Mouse (Mus musculus) heart, adult 11 months (tissue): ENCODE measurements around the gene Tmem98.

ENCODE experiments used
- DNase-seq: peaks from one replicate; pipeline ENCODE4 v3.0.0; 2022

The Tmem98 gene

GRCm38 (mm10) chr11:80809993-80810821 lies at the start of gene Tmem98:
Tmem98 (plus strand) TSS chr11:80810175.
- peak; percentile 96 for DNase-seq

- DNase-seq, result peak; percentile 44
Measured at GRCm38 (mm10) chr11:80761285-80761974, 48.5 kb upstream of the Tmem98 start.

DNA sequence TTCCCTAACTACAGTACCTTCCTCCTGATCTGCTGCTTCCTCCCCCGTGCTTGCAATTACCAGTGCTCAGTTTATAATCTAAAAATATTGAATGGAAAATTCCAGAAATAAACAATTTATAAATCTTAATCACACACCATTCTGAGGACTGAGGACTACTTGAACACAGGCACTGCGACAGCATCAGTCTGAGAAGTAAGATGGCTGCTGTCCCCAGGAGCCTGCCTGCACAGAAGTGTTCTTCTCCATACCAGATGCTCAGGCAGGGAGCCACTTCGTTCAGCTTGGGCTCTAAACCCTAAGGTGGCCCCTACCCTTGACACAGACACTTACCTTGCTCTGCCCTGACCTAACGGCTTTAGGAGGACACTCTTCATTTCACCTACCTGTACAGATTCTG lies 47.9 kb upstream of the Tmem98 start:
- peak; percentile 69 for DNase-seq

DNA sequence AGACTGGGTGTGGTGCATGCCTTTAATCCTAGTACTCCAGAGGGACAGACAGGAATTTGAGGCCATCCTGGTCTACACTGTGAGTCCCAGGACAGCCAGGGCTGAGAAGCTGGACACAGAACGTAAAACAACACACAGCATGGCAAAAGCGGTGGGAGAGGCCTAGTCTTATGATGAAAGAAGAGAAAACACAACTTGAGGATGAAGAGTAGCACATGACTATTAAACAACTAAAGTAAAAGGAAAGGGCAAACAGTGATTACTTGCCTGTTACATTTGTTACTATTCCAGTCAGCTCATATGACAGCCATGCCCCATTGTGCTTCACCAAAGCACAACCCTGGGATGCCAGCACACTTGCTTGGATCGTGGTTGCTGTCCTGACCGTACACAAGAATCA lies 43.9 kb upstream of the Tmem98 start:
- no peak for DNase-seq

DNA sequence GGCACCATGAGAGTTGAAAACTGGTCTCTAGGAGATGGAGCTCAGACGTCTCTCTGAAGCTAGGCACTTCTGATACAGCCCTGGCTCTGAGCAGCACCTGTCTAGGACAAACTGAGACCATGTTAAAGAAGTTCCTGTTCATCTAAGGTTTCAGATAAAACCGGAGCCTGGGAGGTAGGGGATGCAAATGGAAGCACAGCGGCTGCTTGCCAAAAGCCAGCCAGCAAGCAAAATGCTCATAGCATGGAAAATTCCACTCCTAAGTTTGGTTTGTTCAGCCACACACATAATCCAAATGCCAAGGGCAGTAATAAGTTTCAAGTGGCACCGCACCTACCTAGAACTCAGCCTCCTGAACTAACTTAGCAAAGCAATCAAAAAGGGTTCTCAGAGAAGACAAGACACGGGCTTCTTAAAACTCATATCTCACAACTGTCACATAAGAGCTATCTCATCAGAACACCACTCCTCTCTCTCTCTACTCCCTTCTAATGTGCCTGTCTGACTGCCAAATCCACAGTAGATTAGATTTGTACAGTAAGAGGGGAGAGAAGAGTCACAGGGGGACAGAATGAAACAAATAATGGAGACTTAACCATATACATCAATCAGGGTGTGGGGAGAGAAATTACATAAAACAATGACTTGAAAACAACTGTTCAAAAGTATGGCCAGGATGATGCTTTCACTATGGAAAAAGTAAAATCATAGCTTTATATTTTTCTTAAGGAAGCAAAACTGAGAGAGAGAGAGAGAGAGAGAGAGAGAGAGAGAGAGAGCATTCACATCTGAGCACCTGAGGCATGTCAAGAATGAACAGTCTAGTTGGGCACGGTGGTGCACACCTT lies 43.3 kb upstream of the Tmem98 start:
- no peak for DNase-seq

DNA sequence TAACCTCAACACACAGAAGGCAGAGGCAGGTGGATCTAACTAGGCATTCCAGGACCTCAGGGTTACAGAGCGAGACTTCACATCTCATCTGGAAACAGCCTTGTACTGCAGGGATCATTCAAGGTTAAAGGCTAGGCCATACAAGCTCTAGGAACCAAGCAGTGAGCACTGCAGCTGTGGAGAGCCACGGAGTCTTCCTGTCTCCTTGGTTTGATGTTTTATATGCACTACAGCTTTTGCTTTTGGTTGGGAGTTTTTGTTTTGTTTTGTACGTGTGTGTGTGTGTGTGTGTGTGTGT lies 42.7 kb upstream of the Tmem98 start:
- no peak for DNase-seq

DNA sequence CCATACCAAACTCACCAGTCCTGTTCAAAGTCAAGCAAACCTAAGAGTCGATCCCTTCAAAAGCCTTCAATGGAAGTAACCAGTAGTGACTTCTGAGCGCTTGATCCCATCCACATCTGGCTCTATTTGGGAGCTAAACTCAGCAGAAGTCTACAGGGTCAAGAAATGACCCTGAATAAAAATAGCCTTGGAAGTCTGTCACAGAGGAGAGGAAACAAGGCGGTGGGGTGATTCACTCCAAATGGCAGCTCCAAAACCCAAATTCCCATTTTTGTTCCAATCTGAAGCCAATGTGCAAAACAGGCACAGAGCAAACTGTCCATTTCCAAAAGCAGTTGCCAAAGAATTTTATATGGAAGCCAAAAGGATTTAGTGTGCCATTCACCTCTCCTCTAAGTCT lies 38.8 kb upstream of the Tmem98 start:
- no peak for DNase-seq

DNA sequence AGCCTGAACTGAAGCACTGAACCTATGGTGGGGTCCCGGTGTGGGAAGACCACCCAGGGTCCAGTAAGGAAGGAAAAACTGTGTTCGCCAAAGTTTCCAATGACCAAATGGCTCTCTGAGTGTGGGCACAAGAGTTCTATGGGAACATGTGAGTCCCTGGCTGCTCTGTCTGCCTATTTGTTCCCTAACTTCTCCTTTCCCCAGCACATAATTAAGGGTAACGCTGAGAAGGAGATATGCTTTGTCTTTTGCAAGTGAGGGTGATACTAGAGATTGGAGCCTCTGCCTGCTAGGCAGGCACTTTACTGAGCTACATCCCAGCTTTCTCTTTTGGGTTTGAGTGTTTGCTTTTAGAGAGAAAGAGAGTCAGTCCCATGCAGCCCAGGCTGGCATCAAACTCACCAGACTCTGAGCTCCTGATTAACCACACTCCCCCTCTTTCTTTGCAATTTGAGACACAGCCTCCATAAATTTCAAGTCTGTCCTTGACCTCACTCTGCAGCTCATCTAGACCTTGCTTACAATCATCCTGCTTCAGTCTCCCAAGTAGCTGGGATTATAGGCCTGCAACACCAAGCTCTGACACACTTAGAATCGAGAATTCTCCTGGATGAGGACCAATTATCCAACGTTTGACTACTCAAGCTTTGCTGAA lies 38.3 kb upstream of the Tmem98 start:
- DNase-seq, result no peak

GRCm38 (mm10) chr11:80772595-80773210 lies 37.3 kb upstream of the Tmem98 start:
- no peak for DNase-seq

DNA sequence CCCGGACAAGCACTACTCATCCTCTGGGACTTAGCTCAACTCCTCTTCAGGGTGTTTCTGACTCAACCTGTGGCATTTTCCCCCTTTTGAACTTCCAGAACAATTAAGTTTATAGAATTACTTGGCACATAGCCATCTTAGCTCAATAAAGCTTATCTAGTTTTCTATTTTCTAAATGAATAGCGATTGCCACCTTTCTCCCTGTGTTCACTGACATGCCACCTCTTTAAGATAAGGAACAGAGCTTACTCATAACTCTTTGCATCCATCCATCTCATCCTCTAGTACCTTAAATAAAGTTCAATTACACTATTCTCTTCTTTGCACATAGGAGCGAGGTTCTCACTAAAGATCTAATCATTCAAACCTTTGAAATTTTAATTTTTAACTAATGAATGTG lies 34.4 kb upstream of the Tmem98 start:
- no peak for DNase-seq

DNA sequence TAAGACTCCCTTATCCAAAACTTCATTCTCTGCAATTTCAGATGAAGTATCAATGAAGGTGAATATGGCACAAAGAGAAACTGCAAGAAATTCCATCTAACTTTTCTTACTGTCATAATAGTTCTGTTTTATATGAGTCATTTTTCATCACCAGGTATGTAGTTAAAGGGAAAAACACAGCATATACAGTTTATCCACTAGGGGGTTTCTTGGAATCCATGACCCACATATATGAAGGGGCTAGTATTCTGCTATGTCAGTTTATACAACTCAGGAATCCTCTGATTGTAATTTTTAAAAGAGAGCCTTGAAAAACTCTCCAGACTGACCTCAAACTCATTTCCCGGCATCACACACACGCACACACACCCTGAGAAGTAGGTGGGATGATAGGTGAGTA lies 32.3 kb upstream of the Tmem98 start:
- no peak for DNase-seq

DNA sequence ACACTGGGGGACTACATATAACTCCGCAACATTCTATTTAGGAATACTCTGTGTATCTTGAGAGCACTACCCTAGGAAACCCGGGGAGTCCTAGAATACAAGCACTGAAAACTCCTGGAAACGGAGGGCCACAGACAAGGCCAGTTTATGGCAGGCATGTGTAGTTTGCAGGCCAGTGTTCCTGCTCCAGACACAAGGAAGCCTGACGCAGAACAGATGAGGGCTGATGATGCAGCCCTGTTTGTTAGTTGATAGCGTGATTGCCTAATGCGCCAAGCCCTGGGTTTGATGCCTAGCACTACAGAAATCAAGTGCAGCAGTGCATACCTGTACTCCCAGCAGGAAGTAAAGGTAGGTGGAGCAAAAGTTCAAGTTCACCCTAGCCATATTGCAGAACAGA lies 31.8 kb upstream of the Tmem98 start:
- no peak for DNase-seq

GRCm38 (mm10) chr11:80778916-80779526 lies 31.0 kb upstream of the Tmem98 start:
- DNase-seq, result no peak

- peak; percentile 99 for DNase-seq
Measured at GRCm38 (mm10) chr11:80779527-80780344, 30.2 kb upstream of the Tmem98 start, which contains the start of gene Myo1d. Myo1d (minus strand) TSS chr11:80780025.

GRCm38 (mm10) chr11:80781535-80781934 lies 28.4 kb upstream of the Tmem98 start:
- no peak for DNase-seq

DNA sequence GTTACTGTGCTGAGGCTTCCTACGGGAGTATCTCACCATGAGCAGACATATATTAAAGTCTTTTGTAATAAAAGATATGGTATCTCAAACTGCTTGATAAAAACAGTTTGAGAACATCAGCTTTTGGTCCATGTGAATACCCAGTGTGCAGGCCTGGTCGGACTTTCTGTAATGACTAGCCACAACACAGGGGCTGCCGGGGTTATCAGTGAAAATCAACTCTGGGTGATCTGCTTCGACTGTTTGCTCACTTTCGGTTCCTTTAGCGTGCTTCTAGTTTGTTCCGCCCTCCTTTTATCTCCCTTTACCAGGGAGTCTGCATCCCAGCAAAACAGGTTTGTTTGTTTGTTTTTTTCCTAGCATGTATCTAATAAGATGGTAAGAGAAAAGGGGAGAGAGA lies 26.5 kb upstream of the Tmem98 start:
- DNase-seq, result no peak

- DNase-seq, result peak; percentile 90
Measured at GRCm38 (mm10) chr11:80784294-80784743, 25.7 kb upstream of the Tmem98 start.

- peak; percentile 66 for DNase-seq
Measured at GRCm38 (mm10) chr11:80785672-80786071, 24.3 kb upstream of the Tmem98 start.

- peak; percentile 69 for DNase-seq
Measured at GRCm38 (mm10) chr11:80789647-80790240, 20.2 kb upstream of the Tmem98 start.

- DNase-seq, result no peak
Measured at GRCm38 (mm10) chr11:80790413-80790812, 19.6 kb upstream of the Tmem98 start.
